Mouse (Mus musculus) megakaryocyte progenitor cell, adult 5-6 weeks (primary cell): ENCODE results near the gene Tex52. TPM values are rescaled to one million over a fixed set of nuclear protein-coding genes. Genes with fewer than 3 reads are reported as not detected.

Experiments
- ATAC-seq: replicated peaks from 2 replicates; pipeline ENCODE4 v1.8.0; 2016; ENCODE audit warnings: mild to moderate bottlenecking, moderate TSS enrichment, inconsistent platforms; ENCODE audit not compliant: poor library complexity
- total RNA-seq, 2 experiments: library from RNA; stranded (forward) in 1 of 2; stranded (reverse) in 1 of 2; fragments of 157-497, 149-512 nt in 1 of 2; fragments of 200-1000 nt in 1 of 2; gene quantifications; 2 replicates each; pipeline versions ENCODE4 v1.2.3 to v1.2.4; 2015 to 2017

Tex52 gene
- total RNA-seq, 2 experiments from 2014 or later: not detected

DNA sequence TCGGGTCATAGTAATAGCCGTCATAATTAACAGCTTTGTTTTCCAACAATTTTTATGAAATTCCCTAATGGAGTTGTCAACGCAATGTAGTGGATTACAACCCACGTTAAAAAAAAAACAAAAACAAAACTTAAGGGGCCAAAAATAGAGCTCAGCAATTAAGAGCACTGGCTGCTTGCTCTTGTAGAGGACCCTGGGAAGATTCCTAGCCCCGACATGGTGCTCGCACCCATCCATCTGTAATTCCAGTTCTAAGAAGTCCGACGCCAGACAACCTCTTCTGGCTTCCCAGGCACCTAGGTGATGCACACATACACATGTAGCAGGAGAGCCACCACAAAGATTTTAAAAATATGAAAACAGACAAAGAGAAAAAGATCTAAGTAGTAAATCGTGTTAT lies 49.8 kb downstream of the Tex52 start:
- ATAC-seq: no peak

GRCm38 (mm10) chr6:128427571-128427970 lies 52.3 kb downstream of the Tex52 start:
- ATAC-seq: no peak

DNA sequence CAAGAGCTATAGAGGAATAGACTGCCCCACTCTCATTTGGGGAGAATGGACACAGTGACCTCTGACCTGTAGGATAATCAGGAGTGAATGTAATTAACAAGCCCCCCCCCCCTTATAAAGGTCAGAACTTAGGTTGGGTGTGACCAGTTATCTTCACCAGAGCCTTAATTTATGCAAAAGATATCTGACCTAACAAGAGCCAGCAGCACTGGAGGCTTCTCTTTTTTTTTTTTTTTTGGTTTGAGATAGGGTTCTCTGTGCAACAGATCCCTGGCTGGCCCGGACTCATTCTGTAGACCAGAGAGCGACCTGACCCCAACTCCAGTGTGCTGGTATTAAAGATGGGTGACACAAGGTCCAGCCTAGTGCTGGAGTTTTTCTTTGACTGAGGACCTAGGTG lies 54.0 kb downstream of the Tex52 start:
- no peak for ATAC-seq

- no peak for ATAC-seq
Measured at GRCm38 (mm10) chr6:128429826-128430225, 54.6 kb downstream of the Tex52 start.

DNA sequence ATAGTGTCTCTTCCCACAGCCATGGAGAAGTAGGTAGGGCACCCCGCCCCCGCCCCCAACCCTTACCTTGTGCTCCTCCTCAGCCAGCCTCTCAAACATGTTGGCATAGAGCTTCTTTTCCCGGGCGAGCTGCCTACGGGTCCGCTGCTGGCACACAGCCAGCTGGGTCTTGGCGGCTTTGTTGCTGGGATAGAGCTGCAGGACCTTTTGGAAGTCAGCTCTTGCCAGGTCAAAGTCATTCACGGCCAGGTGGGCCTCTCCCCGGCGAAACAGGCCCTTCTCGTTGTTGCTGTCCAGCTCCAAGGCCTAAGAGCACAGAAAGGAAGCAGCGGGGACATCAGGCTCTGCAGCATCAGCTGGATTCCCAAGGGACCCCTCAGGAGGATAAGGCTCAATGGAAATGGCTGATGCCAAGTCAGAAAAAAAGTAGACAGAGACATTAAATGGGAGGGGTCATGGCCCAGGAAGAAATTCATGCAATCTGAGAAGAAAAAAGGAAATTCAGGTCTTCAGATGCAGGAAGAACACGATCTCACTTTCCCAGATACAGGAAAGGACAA lies 57.2 kb downstream of the Tex52 start:
- ATAC-seq: no peak

DNA sequence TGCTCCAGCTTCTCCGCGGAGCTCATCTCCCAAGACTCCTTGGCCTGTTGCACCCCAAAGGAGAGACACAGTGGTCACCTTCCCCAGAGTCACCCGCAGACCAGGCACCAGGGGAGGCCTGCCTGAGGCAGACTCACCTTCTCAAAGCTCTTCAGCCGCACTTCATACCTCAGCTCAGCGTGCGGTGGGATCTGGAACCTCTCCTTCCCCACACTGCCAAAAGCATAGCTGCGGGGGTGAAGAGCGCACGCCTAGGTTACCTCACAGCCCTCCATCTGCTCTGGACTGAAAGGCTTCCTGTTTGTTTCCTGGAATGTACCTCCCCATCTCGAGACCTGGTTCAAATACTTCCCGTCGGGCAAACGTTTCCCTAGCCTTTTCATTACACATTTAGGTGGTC lies 58.3 kb downstream of the Tex52 start:
- no peak for ATAC-seq

Other genes with a start within 250 kb of the Tex52 start
- gene Tspan9, start 231.9 kb upstream of the Tex52 start, total RNA-seq (2015): 0.71 and 2.7 TPM in 2 replicates
- 2.8 and 4.4 TPM in 2 replicates for gene Tspan9, start 231.9 kb upstream of the Tex52 start, total RNA-seq (2017)
- not detected in 2 replicates for gene Tead4, start 74.6 kb upstream of the Tex52 start, total RNA-seq (2015)
- gene Tead4, start 74.6 kb upstream of the Tex52 start, total RNA-seq (2017): not detected in 2 replicates
- 0.12 and 1.3 TPM in 2 replicates for gene Tulp3, start 19.6 kb upstream of the Tex52 start, total RNA-seq (2015)
- 0.20 and 0.29 TPM in 2 replicates for gene Tulp3, start 19.6 kb upstream of the Tex52 start, total RNA-seq (2017)
- 53.5 and 71.5 TPM in 2 replicates for gene Rhno1, start 12.5 kb upstream of the Tex52 start, total RNA-seq (2015)
- 47.8 and 54.8 TPM in 2 replicates for gene Rhno1, start 12.5 kb upstream of the Tex52 start, total RNA-seq (2017)
- gene Foxm1, start 12.5 kb upstream of the Tex52 start, total RNA-seq (2015): 40.3 and 41.8 TPM in 2 replicates
- gene Foxm1, start 12.5 kb upstream of the Tex52 start, total RNA-seq (2017): 12.3 and 15.5 TPM in 2 replicates
- gene Gm44596, start within 50 bp of the Tex52 start, total RNA-seq (2015): not detected in 2 replicates
- not detected in 2 replicates for gene Gm44596, start within 50 bp of the Tex52 start, total RNA-seq (2017)
- not detected in 2 replicates for gene Nrip2, start 23.8 kb downstream of the Tex52 start, total RNA-seq (2015)
- not detected in 2 replicates for gene Nrip2, start 23.8 kb downstream of the Tex52 start, total RNA-seq (2017)
- gene Itfg2, start 49.5 kb downstream of the Tex52 start, total RNA-seq (2015): 24.1 and 33.1 TPM in 2 replicates
- 12.9 and 15.6 TPM in 2 replicates for gene Itfg2, start 49.5 kb downstream of the Tex52 start, total RNA-seq (2017)
- 124 and 149 TPM in 2 replicates for gene Fkbp4, start 63.2 kb downstream of the Tex52 start, total RNA-seq (2015)
- gene Fkbp4, start 63.2 kb downstream of the Tex52 start, total RNA-seq (2017): 373 and 394 TPM in 2 replicates
- gene Pzp, start 151.3 kb downstream of the Tex52 start, total RNA-seq (2015): not detected in 2 replicates
- gene Pzp, start 151.3 kb downstream of the Tex52 start, total RNA-seq (2017): not detected in 2 replicates
- not detected in 2 replicates for gene A2ml1, start 206.2 kb downstream of the Tex52 start, total RNA-seq (2015)
- not detected in 2 replicates for gene A2ml1, start 206.2 kb downstream of the Tex52 start, total RNA-seq (2017)
- gene Klrb1a, start 248.1 kb downstream of the Tex52 start, total RNA-seq (2015): 0.74 TPM in 1 of 2 replicates, not detected in the other
- gene Klrb1a, start 248.1 kb downstream of the Tex52 start, total RNA-seq (2017): not detected in 2 replicates